Mouse (Mus musculus) heart, postnatal 10 days (tissue): ENCODE measurements around the gene Brca2. TPM values are rescaled to one million over a fixed set of nuclear protein-coding genes. Genes with fewer than 3 reads are reported as not detected.

Source experiments
- total RNA-seq, 2 experiments: library from RNA; stranded (reverse); gene quantifications; 2 replicates each; pipeline ENCODE4 v1.2.3; 2021

Gene Brca2
- total RNA-seq, 2 experiments from 2014 or later: 9.4 to 12.0 TPM

Other genes with a start within 250 kb of the Brca2 start
- not detected for gene Zar1l, start 4.5 kb upstream of the Brca2 start, total RNA-seq
- 1 to 10 TPM; 4.0 to 4.1 TPM for gene N4bp2l1, start 74.6 kb downstream of the Brca2 start, total RNA-seq
- 10 to 100 TPM; 51.4 to 58.3 TPM for gene N4bp2l2, start 143.6 kb downstream of the Brca2 start, total RNA-seq
- gene Pds5b, start 151.1 kb downstream of the Brca2 start, total RNA-seq: 10 to 100 TPM; 25.5 to 27.1 TPM